Mouse (Mus musculus): ENCODE measurements around the gene Pde9a. TPM values are rescaled to one million over a fixed set of nuclear protein-coding genes. Genes with fewer than 3 reads are reported as not detected.
A peak's percentile ranks its signal among the peaks of the same experiment; 100 is the strongest.

Pde9a gene
- polyA plus RNA-seq, 1 experiment = 83.6 TPM

DNA sequence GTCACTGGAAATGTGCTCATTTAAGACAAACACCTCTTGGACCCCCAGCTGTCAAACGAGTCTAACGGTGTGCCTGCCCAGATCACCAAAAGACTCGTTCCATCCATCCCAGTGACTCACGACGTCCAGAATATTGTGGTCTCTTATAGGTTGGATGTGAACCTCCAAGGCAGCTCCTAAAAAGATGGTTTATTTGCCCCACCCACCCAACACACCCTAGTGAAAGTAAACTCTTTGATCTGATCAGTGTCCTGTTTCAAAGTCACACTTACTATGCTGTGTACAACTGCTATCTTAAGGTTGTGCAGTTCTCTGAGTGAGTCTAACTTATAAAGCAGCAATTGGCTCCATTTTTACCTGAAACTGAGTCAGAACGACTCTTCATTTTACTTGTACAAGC is 126.6 kb downstream of the Pde9a start:
- WGBS = 13% methylated on average over 6 of the region's 6 CpGs
- no peak for DNase-seq
- peaks cover 6% of the 10 kb centered on the region; the same call in 1 of the 2 replicates for H3K4me1 ChIP-seq (ENCODE audit: control insufficient read depth, insufficient read depth, low read length)
- peak overlapping the region; percentile 84 for H3K4me3 ChIP-seq (replicated peaks; ENCODE audit: extremely low read depth, low read depth, low read length)
- TF ChIP-seq CTCF (IDR thresholded peaks at IDR 0.05; ENCODE audit: insufficient read depth, low read length) (no peak), POLR2A (IDR thresholded peaks at IDR 0.05; ENCODE audit: borderline replicate concordance, extremely low read depth, low read depth, low read length) (no peak)

DNA sequence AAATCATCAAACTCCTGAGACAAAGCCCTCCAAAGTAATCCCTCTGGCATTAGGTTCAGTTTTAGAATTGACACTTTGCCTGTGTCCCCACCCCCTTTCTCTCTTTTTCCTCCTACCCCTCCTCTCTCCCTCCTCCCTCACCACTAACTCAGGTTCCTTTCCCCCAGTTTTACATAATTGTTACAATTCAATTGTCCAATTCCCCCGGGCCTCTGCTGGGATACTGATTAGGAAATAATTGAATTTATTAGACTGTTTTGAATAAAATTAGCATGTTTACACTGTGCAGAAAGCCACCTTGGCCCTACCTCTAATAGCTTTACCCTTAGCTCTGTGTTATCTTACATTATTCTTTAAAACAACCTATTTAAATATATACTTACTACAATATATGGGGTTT is 128.7 kb downstream of the Pde9a start:
- WGBS = 63% methylated on average over 1 of the region's 1 CpGs
- no peak overlapping the region for H3K4me3 ChIP-seq (replicated peaks; ENCODE audit: extremely low read depth, low read depth, low read length)
- DNase-seq = no peak
- no peak for TF ChIP-seq CTCF (IDR thresholded peaks at IDR 0.05; ENCODE audit: insufficient read depth, low read length)
- H3K4me1 ChIP-seq (ENCODE audit: control insufficient read depth, insufficient read depth, low read length) = peaks cover 6% of the 10 kb centered on the region; the same call in 1 of the 2 replicates

DNA sequence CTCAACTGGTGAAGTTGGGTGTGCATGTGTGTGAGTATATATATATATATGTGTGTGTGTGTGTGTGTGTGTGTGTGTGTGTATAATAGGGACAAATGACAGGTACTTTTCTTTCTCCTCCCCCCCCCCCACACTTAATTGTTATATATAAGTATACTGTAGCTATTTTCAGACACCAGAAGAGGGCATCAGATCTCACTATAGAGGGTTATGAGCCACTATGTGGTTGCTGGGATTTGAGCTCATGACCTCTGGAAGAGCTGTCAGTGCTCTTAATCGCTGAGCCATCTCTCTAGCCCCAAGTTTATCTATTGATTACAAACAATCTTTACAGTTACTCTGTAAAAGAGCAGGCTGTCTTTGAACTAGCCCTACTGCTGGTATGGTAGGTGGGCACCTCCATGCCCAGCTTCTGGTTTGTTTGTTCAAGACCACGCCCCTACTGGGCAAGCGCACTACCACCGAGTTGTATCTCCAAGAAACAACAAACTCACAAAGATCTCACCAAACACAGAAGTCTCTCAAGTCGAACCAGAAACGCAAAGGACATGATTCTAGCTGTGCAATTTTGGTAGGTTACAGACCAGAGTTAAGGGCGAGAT is 133.4 kb downstream of the Pde9a start:
- WGBS = 3% methylated on average over 7 of the region's 7 CpGs
- Histone ChIP-seq H3K4me3 (replicated peaks; ENCODE audit: extremely low read depth, low read depth, low read length) (peak overlapping the region; percentile 60), H3K4me1 (ENCODE audit: control insufficient read depth, insufficient read depth, low read length) (no peaks in the 10 kb centered on the region; the same call in 1 of the 2 replicates)
- TF ChIP-seq CTCF (IDR thresholded peaks at IDR 0.05; ENCODE audit: insufficient read depth, low read length) (no peak), POLR2A (IDR thresholded peaks at IDR 0.05; ENCODE audit: borderline replicate concordance, extremely low read depth, low read depth, low read length) (no peak)
- no peak for DNase-seq

DNA sequence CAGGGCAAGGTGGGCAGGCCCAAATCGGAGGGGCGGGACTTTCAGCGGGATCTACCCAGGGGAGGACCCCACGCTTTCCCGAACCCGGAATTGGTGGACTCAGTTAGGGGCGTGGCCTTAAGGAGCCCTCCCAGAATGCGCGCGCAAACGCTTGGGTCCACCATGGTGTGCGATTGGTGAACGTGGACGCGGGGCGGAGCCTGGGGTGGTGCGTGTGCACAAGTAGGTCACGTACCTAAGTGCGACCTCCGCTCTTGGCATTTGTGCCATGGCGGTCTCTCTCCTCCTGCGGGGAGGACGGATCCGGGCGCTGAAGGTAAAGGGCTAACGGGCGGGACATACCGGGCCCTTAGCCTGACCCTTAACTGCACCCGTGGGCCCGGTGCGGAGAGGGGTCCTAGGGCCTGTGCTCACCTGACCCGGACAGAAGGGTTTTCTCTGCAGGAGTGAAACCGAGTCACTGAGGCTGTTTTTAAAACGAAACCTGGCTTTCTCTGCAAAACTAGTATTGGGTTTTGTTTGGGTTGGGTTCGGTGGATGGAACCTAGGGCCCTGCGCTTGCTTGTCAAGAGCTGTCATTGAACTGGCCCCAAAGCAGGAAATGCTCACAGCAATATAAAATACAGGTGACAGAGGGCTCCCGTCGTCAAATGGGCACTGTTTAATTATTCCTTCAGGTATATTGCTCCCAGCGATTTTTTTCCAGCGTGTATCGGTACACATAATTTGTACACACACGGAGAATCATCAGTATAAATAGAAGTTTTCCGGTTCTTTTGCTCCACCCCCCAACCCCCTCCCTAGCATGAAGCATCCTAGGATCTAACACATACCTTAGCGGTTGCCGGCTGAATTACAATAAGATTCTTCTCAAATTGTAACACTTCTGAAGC is 134.2 kb downstream of the Pde9a start, which contains the start of the genes Wdr4 and Ndufv3:
Wdr4 (minus strand) TSS at position 35 of the 893 bp plus-strand sequence.
Ndufv3 (plus strand) TSS at position 170 of the 893 bp plus-strand sequence.
- WGBS = under 1% methylated on average over 45 of the region's 45 CpGs
- no peak for TF ChIP-seq CTCF (IDR thresholded peaks at IDR 0.05; ENCODE audit: insufficient read depth, low read length)
- TF ChIP-seq POLR2A (IDR thresholded peaks at IDR 0.05; ENCODE audit: borderline replicate concordance, extremely low read depth, low read depth, low read length) = peak; percentile 97; the same call in 1 of the 2 replicates
- H3K4me1 ChIP-seq (ENCODE audit: control insufficient read depth, insufficient read depth, low read length) = no peaks in the 10 kb centered on the region; the same call in 1 of the 2 replicates
- DNase-seq = peak; percentile 98
- peak within 1 kb of the TSS; percentile 83 for H3K4me3 ChIP-seq (replicated peaks; ENCODE audit: extremely low read depth, low read depth, low read length)

DNA sequence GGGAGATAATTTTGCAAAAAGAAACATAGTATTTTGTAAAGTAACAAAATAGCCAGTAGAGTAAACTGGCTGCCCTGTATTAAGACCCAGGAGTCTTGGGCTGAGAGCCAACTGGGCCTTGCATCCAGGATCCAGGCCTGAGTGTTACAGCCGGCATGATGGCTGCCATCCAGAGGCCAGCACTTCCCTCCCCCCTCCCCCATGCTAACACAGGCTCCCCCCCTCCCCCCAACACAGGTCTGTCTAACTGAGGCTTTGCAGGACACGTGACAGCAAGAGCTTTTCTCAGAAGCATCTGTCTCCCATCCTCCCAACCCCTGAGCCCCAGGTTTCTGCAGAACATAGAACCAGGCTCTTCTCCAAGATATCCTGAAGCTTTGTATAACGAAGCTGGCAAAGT is 134.9 kb downstream of the Pde9a start:
- H3K4me1 ChIP-seq (ENCODE audit: control insufficient read depth, insufficient read depth, low read length) = no peaks in the 10 kb centered on the region; the same call in 1 of the 2 replicates
- TF ChIP-seq CTCF (IDR thresholded peaks at IDR 0.05; ENCODE audit: insufficient read depth, low read length) = no peak
- TF ChIP-seq POLR2A (IDR thresholded peaks at IDR 0.05; ENCODE audit: borderline replicate concordance, extremely low read depth, low read depth, low read length) = no peak
- peak overlapping the region; percentile 13 for H3K4me3 ChIP-seq (replicated peaks; ENCODE audit: extremely low read depth, low read depth, low read length)
- DNase-seq = no peak
- 18% methylated on average over 3 of the region's 3 CpGs for WGBS

DNA sequence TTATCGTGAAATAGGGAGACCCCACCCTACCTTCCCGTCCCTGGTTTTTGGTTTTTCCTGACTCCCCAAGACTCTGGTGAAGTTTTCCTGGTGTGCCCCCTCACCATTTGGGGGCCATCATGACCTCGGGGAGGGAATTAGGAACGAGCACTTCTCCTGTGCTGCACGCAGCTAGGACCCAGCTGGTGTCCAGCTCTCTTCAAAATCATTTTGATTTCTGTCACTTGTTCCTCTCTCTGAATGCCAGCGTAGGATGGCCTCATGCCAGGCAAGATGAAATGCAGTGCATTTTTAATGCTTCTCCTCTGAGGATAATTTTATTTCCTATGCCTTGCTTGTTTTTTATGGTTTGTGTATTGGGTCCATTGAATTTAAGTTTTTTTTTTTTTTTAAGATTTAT is 135.9 kb downstream of the Pde9a start:
- DNase-seq = no peak
- TF ChIP-seq POLR2A (IDR thresholded peaks at IDR 0.05; ENCODE audit: borderline replicate concordance, extremely low read depth, low read depth, low read length) = no peak

DNA sequence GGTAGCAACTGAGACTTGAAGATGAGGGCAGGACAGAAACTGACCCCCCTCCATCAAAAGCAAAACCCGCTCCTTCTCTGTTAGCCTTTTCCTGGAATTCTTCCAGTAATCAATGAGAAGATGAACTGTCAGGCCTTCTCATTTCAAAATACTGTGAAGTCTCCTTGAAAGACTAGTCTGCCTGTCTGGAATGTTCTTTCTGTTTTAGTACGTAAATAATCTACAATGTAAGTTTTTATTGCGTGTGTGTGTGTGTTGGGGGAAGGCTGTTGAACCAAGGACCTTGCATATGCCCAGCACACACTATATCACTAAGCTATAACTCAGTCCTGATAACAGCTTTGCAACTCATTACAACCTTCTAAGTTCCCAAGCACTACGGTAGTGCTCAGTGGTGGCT is 139.1 kb downstream of the Pde9a start:
- DNase-seq = no peak
- no peak overlapping the region for H3K4me3 ChIP-seq (replicated peaks; ENCODE audit: extremely low read depth, low read depth, low read length)
- TF ChIP-seq POLR2A (IDR thresholded peaks at IDR 0.05; ENCODE audit: borderline replicate concordance, extremely low read depth, low read depth, low read length) (no peak), CTCF (IDR thresholded peaks at IDR 0.05; ENCODE audit: insufficient read depth, low read length) (no peak)
- WGBS = 88% methylated on average over 4 of the region's 4 CpGs
- no peaks in the 10 kb centered on the region; the same call in 1 of the 2 replicates for H3K4me1 ChIP-seq (ENCODE audit: control insufficient read depth, insufficient read depth, low read length)

More for the DNA sequence above, 135.9 kb downstream of the Pde9a start:
- Histone ChIP-seq H3K4me1 (ENCODE audit: control insufficient read depth, insufficient read depth, low read length) (no peaks in the 10 kb centered on the region; the same call in 1 of the 2 replicates), H3K4me3 (replicated peaks; ENCODE audit: extremely low read depth, low read depth, low read length) (no peak overlapping the region)
- 82% methylated on average over 6 of the region's 6 CpGs for WGBS

DNA sequence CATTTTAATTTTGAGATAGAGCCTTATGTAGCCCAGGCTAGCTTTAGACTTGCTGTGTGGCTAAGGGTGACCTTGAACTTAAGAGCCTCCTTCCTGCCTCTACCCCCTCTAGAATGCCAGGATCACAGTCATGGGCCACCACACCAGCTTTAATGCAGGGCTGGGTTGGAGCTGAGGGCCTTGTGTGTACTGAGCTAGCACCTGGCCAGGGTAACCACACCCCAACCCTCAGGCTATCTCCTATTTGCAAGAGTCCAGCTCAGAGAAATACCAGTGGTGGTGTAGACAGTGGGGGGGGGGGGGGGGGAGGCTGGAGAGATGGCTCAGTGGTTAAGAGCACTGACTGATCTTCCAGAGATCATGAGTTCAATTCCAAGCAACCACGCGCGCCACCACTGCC is 139.8 kb downstream of the Pde9a start:
- no peak overlapping the region for H3K4me3 ChIP-seq (replicated peaks; ENCODE audit: extremely low read depth, low read depth, low read length)
- 100% methylated on average over 3 of the region's 3 CpGs for WGBS
- no peak for DNase-seq
- TF ChIP-seq POLR2A (IDR thresholded peaks at IDR 0.05; ENCODE audit: borderline replicate concordance, extremely low read depth, low read depth, low read length) (no peak), CTCF (IDR thresholded peaks at IDR 0.05; ENCODE audit: insufficient read depth, low read length) (no peak)
- no peaks in the 10 kb centered on the region; the same call in 1 of the 2 replicates for H3K4me1 ChIP-seq (ENCODE audit: control insufficient read depth, insufficient read depth, low read length)

Other genes with a start within 250 kb of the Pde9a start
- 4.5 and 25.4 TPM in 2 replicates for gene Tff2, start 241.9 kb upstream of the Pde9a start, polyA plus RNA-seq (2012; rRNA removed)
- gene Tff1, start 220.9 kb upstream of the Pde9a start, polyA plus RNA-seq (2012; rRNA removed) = not detected in 2 replicates
- gene Tmprss3, start 187.2 kb upstream of the Pde9a start, polyA plus RNA-seq (2012; rRNA removed) = 0.05 and 0.11 TPM in 2 replicates
- 0.63 and 1.1 TPM in 2 replicates for gene Ubash3a, start 178.3 kb upstream of the Pde9a start, polyA plus RNA-seq (2012; rRNA removed)
- 6.9 and 11.7 TPM in 2 replicates for gene Rsph1, start 108.8 kb upstream of the Pde9a start, polyA plus RNA-seq (2012; rRNA removed)
- 51.1 and 54.3 TPM in 2 replicates for gene Slc37a1, start 99.4 kb upstream of the Pde9a start, polyA plus RNA-seq (2012; rRNA removed)
- 20.1 and 20.6 TPM in 2 replicates for gene Wdr4, start 133.8 kb downstream of the Pde9a start, polyA plus RNA-seq (2012; rRNA removed)
- gene Ndufv3, start 133.9 kb downstream of the Pde9a start, polyA plus RNA-seq (2012; rRNA removed) = 79.5 and 101 TPM in 2 replicates
- gene Pknox1, start 178.5 kb downstream of the Pde9a start, polyA plus RNA-seq (2012; rRNA removed) = 22.9 and 26.8 TPM in 2 replicates

All from lung, adult 2 months (tissue).